Mouse (Mus musculus): ENCODE results near the gene 2310011J03Rik.

DNA sequence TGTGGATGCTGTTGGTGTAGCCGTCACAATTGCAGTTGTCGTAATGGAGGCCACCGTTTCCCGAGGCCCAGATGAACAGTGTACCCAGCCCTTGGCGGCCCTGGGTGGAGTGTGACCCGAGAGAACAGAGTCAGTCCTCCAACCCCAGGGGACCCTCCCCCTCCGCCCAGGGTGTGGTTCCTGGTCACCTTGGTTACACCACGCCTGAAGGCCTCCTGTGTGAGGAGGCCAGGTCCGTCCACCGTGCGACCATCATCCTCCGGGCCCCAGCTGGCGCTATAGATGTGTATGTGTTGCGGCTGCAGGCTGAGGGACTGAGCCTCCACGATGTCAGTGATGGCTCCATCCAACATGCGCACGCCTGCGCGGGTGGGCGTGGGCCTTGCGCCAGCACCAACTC is 4.7 kb upstream of the 2310011J03Rik start:
- TF ChIP-seq TCF3 (IDR thresholded peaks at IDR 0.05; ENCODE audit: insufficient read length, low read depth) = no peak
- no peak for TF ChIP-seq USF1 (IDR thresholded peaks at IDR 0.05; ENCODE audit: low read depth)
- no peak for TF ChIP-seq E2F4 (IDR thresholded peaks at IDR 0.05; ENCODE audit: insufficient read depth)
- TF ChIP-seq POLR2A (IDR thresholded peaks at IDR 0.05; ENCODE audit: insufficient read length, low read depth) = no peak
- TF ChIP-seq SRF (IDR thresholded peaks at IDR 0.05; ENCODE audit: control insufficient read depth, insufficient read length, low read depth) = no peak
- TF ChIP-seq POLR2AphosphoS2 (IDR thresholded peaks at IDR 0.05; ENCODE audit: insufficient read length, low read depth) = no peak
- no peak for TF ChIP-seq MAX (IDR thresholded peaks at IDR 0.05; ENCODE audit: low read depth)
